Mouse (Mus musculus): ENCODE data around the gene Bicdl2. TPM values are rescaled to one million over a fixed set of nuclear protein-coding genes. Genes with fewer than 3 reads are reported as not detected.

The Bicdl2 gene
- total and polyA plus RNA-seq, 3 experiments, result 0.08 to 0.17 TPM; not detected in 1

- TF ChIP-seq ZC3H11A (IDR thresholded peaks at IDR 0.05; ENCODE audit: low read depth, low read length) (peak; percentile 16; the same call in 1 of the 2 replicates), TCF12 (IDR thresholded peaks at IDR 0.05; ENCODE audit: low read depth, low read length) (no peak)
Measured at GRCm38 (mm10) chr17:23661526-23661925, 1.2 kb downstream of the Bicdl2 start (continued).

- Histone ChIP-seq H3K9me3 (replicated peaks; ENCODE audit: insufficient read depth, low read length) (no peaks in the 10 kb centered on the region), H3K27me3 (ENCODE audit: control insufficient read depth in 1 of 2, insufficient read depth in 2 of 2, low read length in 2 of 2) (no peaks in the 10 kb centered on the region), H3K36me3 (ENCODE audit: control insufficient read depth in 1 of 2, insufficient read depth in 2 of 2, low read length in 2 of 2) (no peaks in the 10 kb centered on the region), H3K4me3 (ENCODE audit: control insufficient read depth in 1 of 2, insufficient read depth in 1 of 2, low read depth in 2 of 2, low read length in 2 of 2) (peak overlapping the region in 1 of 2 experiments; percentile 13; a peak in 1 of 4 replicates), H3K9ac (ENCODE audit: control insufficient read depth, low read depth, low read length, poor library complexity, severe bottlenecking) (no peak overlapping the region), H3K27ac (ENCODE audit: control insufficient read depth, low read depth, low read length) (no peak overlapping the region), H3K4me1 (ENCODE audit: control insufficient read depth in 1 of 2, insufficient read depth in 2 of 2, low read length in 2 of 2) (peaks cover 0 to 4% of the 10 kb centered on the region in 2 experiments; a peak in 2 of 4 replicates), H3K79me2 (ENCODE audit: control insufficient read depth, insufficient read depth, low read length, poor library complexity) (no peaks in the 10 kb centered on the region)
- DNase-seq (ENCODE audit: low read depth, low spot score), result peak; percentile 73
- TF ChIP-seq ZNF384 (IDR thresholded peaks at IDR 0.05; ENCODE audit: low read depth, low read length) (0 out of 2 replicates have a peak, but pooled peaks have one; percentile 41), USF2 (IDR thresholded peaks at IDR 0.05; ENCODE audit: borderline replicate concordance in 1 of 2, insufficient read depth in 1 of 2, low read depth in 1 of 2, low read length in 2 of 2) (no peak), RCOR1 (IDR thresholded peaks at IDR 0.05; ENCODE audit: low read depth, low read length) (0 out of 2 replicates have a peak, but pooled peaks have one; percentile 7), RAD21 (IDR thresholded peaks at IDR 0.05; ENCODE audit: low read depth, low read length) (peak; percentile 44), GABPA (IDR thresholded peaks at IDR 0.05; ENCODE audit: low read depth, low read length) (no peak), NRF1 (IDR thresholded peaks at IDR 0.05; ENCODE audit: insufficient read depth, low read depth, low read length, poor library complexity, severe bottlenecking) (no peak), POLR2A (IDR thresholded peaks at IDR 0.05; ENCODE audit: control insufficient read depth in 1 of 2, insufficient read depth in 1 of 2, low read depth in 1 of 2, low read length in 2 of 2, poor library complexity in 1 of 2) (no peak), SMC3 (IDR thresholded peaks at IDR 0.05; ENCODE audit: low read depth, low read length) (peak; percentile 56), ZKSCAN1 (IDR thresholded peaks at IDR 0.05; ENCODE audit: low read depth, low read length) (no peak), HCFC1 (IDR thresholded peaks at IDR 0.05; ENCODE audit: low read depth, low read length) (no peak), NELFE (IDR thresholded peaks at IDR 0.05; ENCODE audit: low read depth, low read length) (0 out of 2 replicates have a peak, but pooled peaks have one; percentile 26), ETS1 (IDR thresholded peaks at IDR 0.05; ENCODE audit: low read depth, low read length) (no peak), ZMIZ1 (IDR thresholded peaks at IDR 0.05; ENCODE audit: low read depth, low read length) (no peak; the same call in 1 of the 2 replicates), JUND (IDR thresholded peaks at IDR 0.05; ENCODE audit: low read depth, low read length) (no peak), EP300 (IDR thresholded peaks at IDR 0.05; ENCODE audit: low read depth in 1 of 2, low read length in 2 of 2) (peak in 1 of 2 experiments; percentile 8; a peak in 1 of 4 replicates), CTCF (IDR thresholded peaks at IDR 0.05 in 2 of 3, conservative IDR thresholded peaks at IDR 0.05 in 1 of 3; ENCODE audit: control insufficient read depth in 1 of 3, insufficient read depth in 1 of 3, low read depth in 2 of 3, low read length in 3 of 3, poor library complexity in 1 of 3, severe bottlenecking in 1 of 3) (peak; percentile 55 to 90 (median 76)), MAFK (IDR thresholded peaks at IDR 0.05; ENCODE audit: borderline replicate concordance, low read depth, low read length) (no peak)
Measured at GRCm38 (mm10) chr17:23664556-23665021, 4.3 kb downstream of the Bicdl2 start.
